Mouse (Mus musculus) small intestine, adult 2 months (tissue): Measurements from ENCODE around the gene Dnajc15. TPM values are rescaled to one million over a fixed set of nuclear protein-coding genes. Genes with fewer than 3 reads are reported as not detected.

ENCODE experiments used
- H3K27ac ChIP-seq: fragments of 200-500 bp; 2 replicates; pipeline ENCODE4 v1.5.1; 2012; ENCODE audit warnings: low read depth, low read length, control low read depth, inconsistent platforms; ENCODE audit not compliant: insufficient read depth
- H3K27me3 ChIP-seq: fragments of 200-500 bp; 2 replicates; pipeline ENCODE4 v1.6.1; 2012; ENCODE audit warnings: mild to moderate bottlenecking, moderate library complexity, low read length, inconsistent platforms; ENCODE audit not compliant: control insufficient read depth, insufficient read depth
- H3K36me3 ChIP-seq: fragments of 200-500 bp; 2 replicates; pipeline ENCODE4 v1.6.1; 2012; ENCODE audit warnings: mild to moderate bottlenecking, low read length, control low read depth, inconsistent platforms; ENCODE audit not compliant: control insufficient read depth, insufficient read depth
- H3K4me1 ChIP-seq: fragments of 200-500 bp; 2 replicates; pipeline ENCODE4 v1.6.1; 2012; ENCODE audit warnings: low read length, inconsistent platforms, mixed read lengths; ENCODE audit not compliant: control insufficient read depth, insufficient read depth, insufficient read length
- H3K4me3 ChIP-seq: fragments of 200-500 bp; 2 replicates; pipeline ENCODE4 v1.5.1; 2012; ENCODE audit warnings: low read depth, mild to moderate bottlenecking, control low read depth, inconsistent platforms, low read length, moderate library complexity
- CTCF ChIP-seq: fragments of 200-500 bp; IDR thresholded peaks from 2 replicates; pipeline ENCODE4 v1.5.1; 2012; ENCODE audit warnings: low read depth, mild to moderate bottlenecking, control low read depth, inconsistent platforms, low read length, moderate library complexity, mixed read lengths; ENCODE audit not compliant: insufficient replicate concordance, insufficient read length; ENCODE audit errors: extremely low read depth
- POLR2A ChIP-seq: fragments of 200-500 bp; IDR thresholded peaks from 2 replicates; pipeline ENCODE4 v1.6.1; 2012; ENCODE audit warnings: low read depth, mild to moderate bottlenecking, control low read depth, inconsistent platforms, low read length, moderate library complexity
- WGBS: fragments of 180-500 bp; shearing (Covaris S2); methylation state at CpG from one replicate; pipeline ENCODE4 v1.1.7; 2018; 5-methylcytosine and 5-hydroxymethylcytosine counted together
- polyA plus RNA-seq: library from polyadenylated mRNA; depleted of rRNA; stranded (reverse); fragments of >200 nt; gene quantifications from 2 replicates; pipeline ENCODE4 v1.2.3, GENCODE M21; 2012

Gene Dnajc15
- polyA plus RNA-seq, 1 experiment: 4.8 TPM

GRCm38 (mm10) chr14:77859894-77860293 is 15.0 kb downstream of the Dnajc15 start:
- no peaks in the 10 kb centered on the region; the same call in 1 of the 2 replicates for H3K4me1 ChIP-seq
- H3K27me3 ChIP-seq: no peaks in the 10 kb centered on the region
- no peak overlapping the region for H3K4me3 ChIP-seq
- H3K27ac ChIP-seq: no peak overlapping the region
- H3K36me3 ChIP-seq: no peaks in the 10 kb centered on the region; the same call in 1 of the 2 replicates
- TF ChIP-seq CTCF (no peak), POLR2A (no peak)
- WGBS: 74% methylated on average over 1 of the region's 1 CpGs

- peaks cover 8% of the 10 kb centered on the region for H3K36me3 ChIP-seq
- H3K27ac ChIP-seq: no peak overlapping the region
- H3K27me3 ChIP-seq: no peaks in the 10 kb centered on the region
- WGBS: 92% methylated on average over 1 of the region's 1 CpGs
- no peak for TF ChIP-seq CTCF
- no peak for TF ChIP-seq POLR2A
- no peak overlapping the region for H3K4me3 ChIP-seq
- H3K4me1 ChIP-seq: no peaks in the 10 kb centered on the region
Measured at GRCm38 (mm10) chr14:77853951-77854350, 21.0 kb downstream of the Dnajc15 start.

- no peak overlapping the region for H3K27ac ChIP-seq
- TF ChIP-seq POLR2A (no peak), CTCF (no peak)
- H3K27me3 ChIP-seq: no peaks in the 10 kb centered on the region
- peaks cover 8% of the 10 kb centered on the region for H3K36me3 ChIP-seq
- H3K4me3 ChIP-seq: no peak overlapping the region
- 75% methylated on average over 7 of the region's 7 CpGs for WGBS
- H3K4me1 ChIP-seq: no peaks in the 10 kb centered on the region
Measured at GRCm38 (mm10) chr14:77849852-77850251, 25.1 kb downstream of the Dnajc15 start.

- Histone ChIP-seq H3K27ac (no peak overlapping the region), H3K4me3 (no peak overlapping the region), H3K27me3 (no peaks in the 10 kb centered on the region), H3K4me1 (no peaks in the 10 kb centered on the region), H3K36me3 (peaks cover 8% of the 10 kb centered on the region)
- TF ChIP-seq CTCF: no peak
- TF ChIP-seq POLR2A: no peak
- 96% methylated on average over 1 of the region's 1 CpGs for WGBS
Measured at GRCm38 (mm10) chr14:77848349-77848748, 26.6 kb downstream of the Dnajc15 start.

GRCm38 (mm10) chr14:77846206-77846605 is 28.7 kb downstream of the Dnajc15 start:
- H3K4me1 ChIP-seq: no peaks in the 10 kb centered on the region
- H3K4me3 ChIP-seq: no peak overlapping the region
- no peak overlapping the region for H3K27ac ChIP-seq
- TF ChIP-seq POLR2A (no peak), CTCF (no peak)
- H3K27me3 ChIP-seq: no peaks in the 10 kb centered on the region
- 84% methylated on average over 4 of the region's 4 CpGs for WGBS
- no peaks in the 10 kb centered on the region; the same call in 1 of the 2 replicates for H3K36me3 ChIP-seq

GRCm38 (mm10) chr14:77845479-77845878 is 29.4 kb downstream of the Dnajc15 start:
- Histone ChIP-seq H3K4me3 (no peak overlapping the region), H3K4me1 (no peaks in the 10 kb centered on the region), H3K27me3 (no peaks in the 10 kb centered on the region), H3K27ac (no peak overlapping the region), H3K36me3 (no peaks in the 10 kb centered on the region; the same call in 1 of the 2 replicates)
- 90% methylated on average over 1 of the region's 1 CpGs for WGBS
- TF ChIP-seq CTCF (no peak), POLR2A (no peak)

- no peaks in the 10 kb centered on the region; the same call in 1 of the 2 replicates for H3K36me3 ChIP-seq
- H3K4me1 ChIP-seq: no peaks in the 10 kb centered on the region
- WGBS: 84% methylated on average over 6 of the region's 6 CpGs
- no peaks in the 10 kb centered on the region for H3K27me3 ChIP-seq
- H3K4me3 ChIP-seq: no peak overlapping the region
- TF ChIP-seq POLR2A (no peak), CTCF (no peak)
- H3K27ac ChIP-seq: no peak overlapping the region
Measured at GRCm38 (mm10) chr14:77840574-77840973, 34.4 kb downstream of the Dnajc15 start.

GRCm38 (mm10) chr14:77840078-77840477 is 34.8 kb downstream of the Dnajc15 start:
- H3K27ac ChIP-seq: no peak overlapping the region
- H3K36me3 ChIP-seq: no peaks in the 10 kb centered on the region; the same call in 1 of the 2 replicates
- WGBS: over 99% methylated on average over 2 of the region's 2 CpGs
- no peak overlapping the region for H3K4me3 ChIP-seq
- TF ChIP-seq POLR2A (no peak), CTCF (no peak)
- H3K27me3 ChIP-seq: no peaks in the 10 kb centered on the region
- H3K4me1 ChIP-seq: no peaks in the 10 kb centered on the region
